Mouse (Mus musculus): ENCODE data around the gene Gpatch1. TPM values are rescaled to one million over a fixed set of nuclear protein-coding genes. Genes with fewer than 3 reads are reported as not detected.
"Not testable (repeated sequence)": the region's sequence is repeated elsewhere in the genome, so short reads cannot be mapped to it uniquely, and the experiment has no call there.

Gene Gpatch1
- polyA plus RNA-seq, 1 experiment from 2014 or later = 21.7 TPM

- Histone ChIP-seq H3K27ac (no peak overlapping the region; the same call in 1 of the 2 replicates), H3K9ac (peak overlapping the region; percentile 60), H3K4me3 (peak overlapping the region; percentile 39), H3K36me3 (peaks cover 4% of the 10 kb centered on the region), H3K4me2 (peak overlapping the region; percentile 70), H3K27me3 (no peaks in the 10 kb centered on the region), H3K4me1 (peaks cover 2% of the 10 kb centered on the region; the same call in 1 of the 2 replicates), H3K9me3 (peaks cover 6% of the 10 kb centered on the region)
- WGBS = 9% methylated on average over 21 of the region's 21 CpGs
- ATAC-seq (ENCODE audit: insufficient number of reproducible peaks, insufficient read depth, low FRiP score, low TSS enrichment, low read depth) = 0 out of 2 replicates have a peak, but pooled peaks have one; percentile 38
Measured at GRCm38 (mm10) chr7:35269443-35270024, 48.7 kb downstream of the Gpatch1 start.

DNA sequence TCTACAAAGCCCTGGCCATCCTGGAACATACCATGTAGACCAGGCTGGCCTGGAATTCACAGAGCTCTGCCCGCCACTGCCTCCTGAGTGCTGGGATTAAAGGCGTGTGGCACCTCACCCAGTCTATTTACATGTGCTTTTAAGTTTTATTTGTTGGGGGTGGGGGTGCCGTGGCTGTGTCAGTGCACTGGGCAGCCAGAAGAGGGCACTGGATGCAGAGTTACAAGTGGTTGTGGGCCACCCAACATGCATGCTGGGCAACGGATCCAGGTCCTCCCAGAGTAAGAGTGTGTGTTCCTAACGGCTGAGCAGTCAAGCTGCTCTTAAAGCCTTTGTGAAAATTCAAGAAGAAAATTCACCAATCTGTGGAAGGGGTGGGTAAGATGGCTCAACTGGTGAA is 50.4 kb downstream of the Gpatch1 start:
- Histone ChIP-seq H3K27me3 (0 out of 2 replicates have a peak, but pooled peaks cover 3% of the 10 kb centered on the region), H3K27ac (no peak overlapping the region)
- 76% methylated on average over 5 of the region's 5 CpGs for WGBS

GRCm38 (mm10) chr7:35266666-35267065 is 51.6 kb downstream of the Gpatch1 start:
- Histone ChIP-seq H3K4me3 (no peak overlapping the region), H3K36me3 (no peaks in the 10 kb centered on the region), H3K9ac (no peak overlapping the region), H3K27ac (no peak overlapping the region), H3K4me2 (no peak overlapping the region), H3K4me1 (peaks cover 2% of the 10 kb centered on the region; the same call in 1 of the 2 replicates), H3K9me3 (no peaks in the 10 kb centered on the region), H3K27me3 (0 out of 2 replicates have a peak, but pooled peaks cover 3% of the 10 kb centered on the region)
- 77% methylated on average over 4 of the region's 4 CpGs for WGBS
- no peak for ATAC-seq (ENCODE audit: insufficient number of reproducible peaks, insufficient read depth, low FRiP score, low TSS enrichment, low read depth)

More for the DNA sequence above, 50.4 kb downstream of the Gpatch1 start:
- no peak for ATAC-seq (ENCODE audit: insufficient number of reproducible peaks, insufficient read depth, low FRiP score, low TSS enrichment, low read depth)
- no peak overlapping the region for H3K4me2 ChIP-seq
- no peak overlapping the region for H3K4me3 ChIP-seq
- no peak overlapping the region for H3K9ac ChIP-seq
- no peaks in the 10 kb centered on the region for H3K9me3 ChIP-seq
- no peaks in the 10 kb centered on the region for H3K36me3 ChIP-seq
- peaks cover 2% of the 10 kb centered on the region; the same call in 1 of the 2 replicates for H3K4me1 ChIP-seq

DNA sequence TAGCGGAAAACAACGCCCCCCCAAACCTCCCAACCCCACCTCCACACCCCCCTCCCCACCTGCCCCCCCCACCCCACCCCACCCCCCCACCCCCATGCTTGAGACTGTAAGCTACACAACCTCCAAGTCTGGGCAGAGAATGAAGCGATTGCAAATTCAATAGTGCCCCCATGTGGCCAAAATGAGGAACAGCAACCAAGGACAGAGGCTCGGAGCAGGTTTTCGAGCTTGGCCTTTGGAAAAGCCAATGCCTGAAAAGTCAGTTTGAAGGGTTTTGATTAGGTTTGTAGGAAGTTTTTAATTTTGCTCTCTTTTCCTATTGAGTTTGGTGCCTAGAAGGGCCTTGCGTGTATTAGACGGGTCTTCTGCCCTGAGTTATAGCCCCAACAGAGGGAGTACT is 53.5 kb downstream of the Gpatch1 start:
- Histone ChIP-seq H3K4me3 (no peak overlapping the region), H3K4me1 (peaks cover 2% of the 10 kb centered on the region; the same call in 1 of the 2 replicates), H3K9ac (no peak overlapping the region), H3K36me3 (no peaks in the 10 kb centered on the region), H3K4me2 (no peak overlapping the region), H3K27ac (no peak overlapping the region), H3K27me3 (0 out of 2 replicates have a peak, but pooled peaks cover 3% of the 10 kb centered on the region), H3K9me3 (no peaks in the 10 kb centered on the region)
- WGBS = 13% methylated on average over 7 of the region's 7 CpGs
- ATAC-seq (ENCODE audit: insufficient number of reproducible peaks, insufficient read depth, low FRiP score, low TSS enrichment, low read depth) = no peak

DNA sequence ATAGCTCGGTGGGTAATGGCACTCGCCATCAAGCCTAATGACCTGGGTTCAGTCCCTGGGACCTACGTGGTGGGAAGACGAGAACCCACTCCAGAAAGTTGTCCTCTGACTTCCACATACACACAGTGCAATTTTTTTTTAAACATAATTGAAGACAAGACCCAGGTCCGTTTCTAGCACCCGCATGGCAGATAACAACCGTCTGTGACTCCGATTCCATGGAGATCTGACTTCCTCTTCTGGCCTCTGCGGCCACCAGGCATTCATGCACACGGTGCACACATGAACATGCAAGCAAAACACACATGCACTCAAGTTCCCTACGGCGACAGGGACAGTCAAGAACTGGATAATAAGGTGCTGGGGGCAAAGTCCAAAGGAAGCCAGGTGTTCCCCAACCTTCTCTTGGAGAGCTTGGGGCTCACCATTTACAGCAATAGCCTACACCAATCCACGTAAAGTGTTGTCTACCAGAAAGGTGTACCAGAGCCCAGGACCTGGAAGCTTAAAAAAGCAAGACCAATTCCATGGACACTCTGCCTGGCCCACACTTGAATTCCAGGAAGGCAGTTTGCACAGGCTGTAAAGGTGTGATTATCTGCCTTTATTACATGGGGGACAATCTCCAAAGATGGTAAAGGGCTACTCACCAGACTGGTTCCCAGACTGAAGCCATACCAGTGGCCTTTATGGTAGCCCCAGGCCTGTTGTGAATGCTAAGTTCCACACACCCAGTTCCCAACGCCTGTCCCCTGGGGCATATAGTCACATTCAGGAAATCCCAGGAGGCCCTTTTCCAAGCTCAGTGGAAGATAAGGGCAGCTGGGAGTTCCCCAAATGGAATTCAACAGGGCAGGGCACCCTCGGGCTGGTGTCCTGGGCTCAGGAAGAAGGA is 54.4 kb downstream of the Gpatch1 start:
- ATAC-seq (ENCODE audit: insufficient number of reproducible peaks, insufficient read depth, low FRiP score, low TSS enrichment, low read depth) = no peak
- no peak overlapping the region for H3K27ac ChIP-seq
- no peaks in the 10 kb centered on the region for H3K36me3 ChIP-seq
- no peaks in the 10 kb centered on the region for H3K4me1 ChIP-seq
- no peak overlapping the region for H3K9ac ChIP-seq
- H3K4me2 ChIP-seq = no peak overlapping the region
- no peaks in the 10 kb centered on the region for H3K9me3 ChIP-seq
- H3K4me3 ChIP-seq = no peak overlapping the region
- H3K27me3 ChIP-seq = 0 out of 2 replicates have a peak, but pooled peaks cover 3% of the 10 kb centered on the region
- WGBS = 84% methylated on average over 15 of the region's 15 CpGs

DNA sequence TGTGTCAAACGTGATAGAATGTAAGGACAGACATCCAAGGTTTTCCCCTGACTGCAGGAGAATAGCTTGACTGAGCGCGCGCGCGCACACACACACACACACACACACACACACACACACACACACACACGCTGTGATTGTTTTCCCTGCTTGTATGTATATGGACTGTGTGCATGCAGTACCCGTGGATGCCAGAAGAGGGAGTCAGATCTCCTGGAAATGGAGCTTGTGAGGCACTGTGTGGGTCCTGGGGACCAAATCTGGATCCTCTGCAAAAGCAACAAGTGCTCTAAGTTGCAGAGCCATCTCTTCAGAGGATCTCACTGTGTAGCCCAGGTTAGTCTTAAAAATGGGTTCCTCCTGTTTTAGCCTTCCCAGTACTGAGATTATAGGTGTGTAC is 58.9 kb downstream of the Gpatch1 start:
- no peaks in the 10 kb centered on the region for H3K36me3 ChIP-seq
- H3K9me3 ChIP-seq = no peaks in the 10 kb centered on the region
- no peak overlapping the region for H3K4me2 ChIP-seq
- ATAC-seq (ENCODE audit: insufficient number of reproducible peaks, insufficient read depth, low FRiP score, low TSS enrichment, low read depth) = no peak
- H3K27ac ChIP-seq = no peak overlapping the region
- H3K27me3 ChIP-seq = 0 out of 2 replicates have a peak, but pooled peaks cover 3% of the 10 kb centered on the region
- no peaks in the 10 kb centered on the region for H3K4me1 ChIP-seq
- no peak overlapping the region for H3K9ac ChIP-seq
- 83% methylated on average over 8 of the region's 8 CpGs for WGBS
- no peak overlapping the region for H3K4me3 ChIP-seq

DNA sequence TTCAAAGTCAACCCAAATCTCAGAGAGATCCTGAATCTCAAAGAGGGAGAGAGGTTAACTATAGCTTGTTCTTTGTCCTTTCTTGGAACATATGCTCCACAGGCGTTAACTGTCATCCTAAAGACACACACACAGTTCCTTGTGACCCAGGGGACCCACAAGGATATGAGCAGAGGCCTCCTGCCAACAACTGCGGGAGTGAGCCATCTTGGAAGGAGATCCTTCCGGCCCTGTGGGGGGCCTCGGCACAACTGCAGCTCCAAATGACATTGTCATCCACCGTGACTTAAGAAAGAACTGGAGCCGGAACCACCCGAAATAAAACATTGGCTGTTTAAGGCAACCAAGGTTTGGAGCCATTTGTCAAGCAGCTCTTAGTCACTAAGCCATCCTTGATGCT is 59.9 kb downstream of the Gpatch1 start:
- Histone ChIP-seq H3K9me3 (no peaks in the 10 kb centered on the region), H3K36me3 (no peaks in the 10 kb centered on the region), H3K4me2 (no peak overlapping the region), H3K9ac (no peak overlapping the region), H3K4me3 (no peak overlapping the region), H3K4me1 (no peaks in the 10 kb centered on the region), H3K27ac (no peak overlapping the region), H3K27me3 (0 out of 2 replicates have a peak, but pooled peaks cover 3% of the 10 kb centered on the region)
- no peak for ATAC-seq (ENCODE audit: insufficient number of reproducible peaks, insufficient read depth, low FRiP score, low TSS enrichment, low read depth)
- 50% methylated on average over 7 of the region's 7 CpGs for WGBS

- Histone ChIP-seq H3K27me3 (no peaks in the 10 kb centered on the region), H3K9me3 (no peaks in the 10 kb centered on the region), H3K9ac (peak overlapping the region; percentile 33; the same call in 1 of the 2 replicates), H3K4me3 (peak overlapping the region; percentile 27), H3K4me2 (peak overlapping the region; percentile 52), H3K4me1 (peaks cover 6% of the 10 kb centered on the region; the same call in 1 of the 2 replicates), H3K36me3 (no peaks in the 10 kb centered on the region), H3K27ac (no peak overlapping the region)
- 9% methylated on average over 13 of the region's 13 CpGs for WGBS
- peak; percentile 43; the same call in 1 of the 2 replicates for ATAC-seq (ENCODE audit: insufficient number of reproducible peaks, insufficient read depth, low FRiP score, low TSS enrichment, low read depth)
Measured at GRCm38 (mm10) chr7:35252041-35252558, 66.1 kb downstream of the Gpatch1 start.

DNA sequence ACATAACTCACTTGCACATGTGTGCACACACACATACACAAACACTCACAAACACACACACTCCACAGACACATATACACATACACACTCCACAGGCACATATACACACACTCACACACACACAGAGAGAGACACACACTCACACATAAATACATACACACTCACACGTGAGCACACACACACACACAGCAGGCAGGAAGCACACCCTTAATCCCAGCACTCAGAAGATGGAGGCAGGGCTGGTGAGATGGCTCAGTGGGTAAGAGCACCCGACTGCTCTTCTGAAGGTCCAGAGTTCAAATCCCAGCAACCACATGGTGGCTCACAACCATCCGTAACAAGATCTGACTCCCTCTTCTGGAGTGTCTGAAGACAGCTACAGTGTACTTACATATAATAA is 80.3 kb downstream of the Gpatch1 start:
- H3K9me3 ChIP-seq; H3K9ac ChIP-seq; H3K36me3 ChIP-seq; ATAC-seq (ENCODE audit: insufficient number of reproducible peaks, insufficient read depth, low FRiP score, low TSS enrichment, low read depth); H3K4me3 ChIP-seq; H3K27me3 ChIP-seq; H3K4me2 ChIP-seq; H3K27ac ChIP-seq: not testable (repeated sequence)
- peaks cover 14% of the 10 kb centered on the region; the same call in 1 of the 2 replicates for H3K4me1 ChIP-seq
- WGBS = 70% methylated on average over 3 of the region's 3 CpGs

DNA sequence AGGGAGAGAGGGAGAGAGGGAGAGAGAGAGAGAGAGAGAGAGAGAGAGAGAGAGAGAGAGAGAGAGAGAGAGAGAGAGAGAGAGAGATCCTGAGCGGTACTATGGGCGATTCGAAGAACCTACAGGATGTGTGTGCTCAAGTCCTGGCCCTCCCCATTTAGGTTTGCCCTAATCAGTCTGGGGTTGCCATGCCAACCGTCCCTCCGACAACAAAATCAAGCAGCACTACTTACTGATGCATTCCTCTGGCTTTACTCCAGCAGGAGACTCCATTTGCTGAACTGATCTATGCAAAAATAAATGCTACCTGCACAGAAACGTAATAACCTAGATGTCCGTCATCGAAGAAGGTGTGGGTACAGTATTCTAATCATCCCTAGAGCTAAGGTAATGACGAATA is 82.9 kb downstream of the Gpatch1 start:
- Histone ChIP-seq H3K9ac (peak overlapping the region; percentile 62), H3K27me3 (no peaks in the 10 kb centered on the region), H3K9me3 (0 out of 2 replicates have a peak, but pooled peaks cover 6% of the 10 kb centered on the region), H3K36me3 (no peaks in the 10 kb centered on the region), H3K4me1 (peaks cover 16% of the 10 kb centered on the region; the same call in 1 of the 2 replicates), H3K4me3 (peak overlapping the region; percentile 63), H3K4me2 (peak overlapping the region; percentile 60), H3K27ac (peak overlapping the region; percentile 77)
- no peak for ATAC-seq (ENCODE audit: insufficient number of reproducible peaks, insufficient read depth, low FRiP score, low TSS enrichment, low read depth)
- 17% methylated on average over 9 of the region's 9 CpGs for WGBS
